Mouse (Mus musculus) heart, postnatal 0 days (tissue): ENCODE results near the gene Twsg1. TPM values are rescaled to one million over a fixed set of nuclear protein-coding genes. Genes with fewer than 3 reads are reported as not detected.

Source experiments
- ATAC-seq: fragments of 200-750 bp; cut with Nextera tagmentation; 2 replicates; pipeline ENCODE4 v1.8.0; 2017; ENCODE audit warnings: low read depth, moderate number of reproducible peaks, moderate library complexity; ENCODE audit not compliant: insufficient read depth
- DNase-seq: peaks from one replicate; pipeline ENCODE4 v3.0.0-alpha.2; 2016; ENCODE audit warnings: low spot score
- H3K27ac ChIP-seq: fragments of 300-500 bp; sonication (generic); 2 replicates; pipeline ENCODE4 v1.5.1; 2014; ENCODE audit warnings: low read depth, mild to moderate bottlenecking
- H3K27me3 ChIP-seq: fragments of 300-500 bp; sonication (generic); 2 replicates; pipeline ENCODE4 v1.6.1; 2014; ENCODE audit warnings: low read length, mixed read lengths; ENCODE audit not compliant: control insufficient read depth, insufficient read depth
- H3K36me3 ChIP-seq: fragments of 300-500 bp; sonication (generic); replicated peaks from 2 replicates; pipeline ENCODE4 v1.6.1; 2014; ENCODE audit warnings: low read length, mixed read lengths; ENCODE audit not compliant: control insufficient read depth, insufficient read depth
- H3K4me1 ChIP-seq: fragments of 300-500 bp; sonication (generic); 2 replicates; pipeline ENCODE4 v1.6.1; 2014; ENCODE audit warnings: antibody characterized with exemption; ENCODE audit not compliant: control insufficient read depth, insufficient read depth
- H3K4me2 ChIP-seq: fragments of 300-500 bp; sonication (generic); 2 replicates; pipeline ENCODE4 v1.6.1; 2014; ENCODE audit warnings: low read depth, mild to moderate bottlenecking, low read length, moderate library complexity
- H3K4me3 ChIP-seq: fragments of 300-500 bp; sonication (generic); 2 replicates; pipeline ENCODE4 v1.5.1; 2014; ENCODE audit warnings: low read depth, low read length
- H3K9ac ChIP-seq: fragments of 300-500 bp; sonication (generic); replicated peaks from 2 replicates; pipeline ENCODE4 v1.6.1; 2014; ENCODE audit warnings: low read depth, low read length, mixed read lengths
- H3K9me3 ChIP-seq: fragments of 300-500 bp; sonication (generic); replicated peaks from 2 replicates; pipeline ENCODE4 v1.6.1; 2016; ENCODE audit warnings: low read length; ENCODE audit not compliant: control insufficient read depth
- CTCF ChIP-seq: IDR thresholded peaks from 2 replicates; pipeline ENCODE4 v1.5.1; 2016; ENCODE audit warnings: antibody characterized with exemption, control low read depth, low read depth
- EP300 ChIP-seq: IDR thresholded peaks from 2 replicates; pipeline ENCODE4 v1.6.1; 2016; ENCODE audit warnings: antibody characterized with exemption, low read depth
- WGBS: fragments of 180-500 bp; shearing (Covaris S2); extraction: QIAGEN DNeasy Blood & Tissue Kit; methylation state at CpG from one replicate; pipeline ENCODE4 v1.1.7; 2014; 5-methylcytosine and 5-hydroxymethylcytosine counted together
- polyA plus RNA-seq: library from polyadenylated mRNA; unstranded; fragments of >200 nt; fragmentation: Nextera tagmentation; extraction: Ambion mirVana; gene quantifications from 2 replicates; pipeline ENCODE4 v1.2.1, GENCODE M21; 2015
- total RNA-seq: library from RNA; depleted of rRNA; stranded (reverse); fragments of >200 nt; gene quantifications from 2 replicates; pipeline ENCODE4 v1.2.3, GENCODE M21; 2014; ENCODE audit warnings: low replicate concordance

Twsg1 gene
- total and polyA plus RNA-seq, 2 experiments from 2014 or later: 65.8 to 92.7 TPM

DNA sequence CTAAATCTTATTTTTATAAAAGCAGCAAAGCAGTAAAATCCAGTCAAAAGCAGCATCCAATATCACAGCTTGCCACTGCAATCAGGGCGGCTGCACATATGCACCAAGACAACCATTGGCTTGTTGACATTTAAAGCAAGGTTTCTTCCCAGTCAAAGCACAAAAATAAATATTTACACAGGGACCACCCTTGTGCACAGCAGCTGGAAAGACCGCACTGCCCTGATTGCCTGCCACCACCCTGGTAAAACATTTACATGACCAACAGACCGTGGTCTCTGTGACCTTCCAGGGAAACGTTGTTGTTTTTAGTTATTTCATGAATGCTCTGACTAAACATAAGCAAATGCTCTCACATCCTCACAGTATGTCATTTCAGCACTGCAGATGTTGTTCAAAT, 8.6 kb downstream of the Twsg1 start:
- WGBS: 72% methylated on average over 4 of the region's 4 CpGs

DNA sequence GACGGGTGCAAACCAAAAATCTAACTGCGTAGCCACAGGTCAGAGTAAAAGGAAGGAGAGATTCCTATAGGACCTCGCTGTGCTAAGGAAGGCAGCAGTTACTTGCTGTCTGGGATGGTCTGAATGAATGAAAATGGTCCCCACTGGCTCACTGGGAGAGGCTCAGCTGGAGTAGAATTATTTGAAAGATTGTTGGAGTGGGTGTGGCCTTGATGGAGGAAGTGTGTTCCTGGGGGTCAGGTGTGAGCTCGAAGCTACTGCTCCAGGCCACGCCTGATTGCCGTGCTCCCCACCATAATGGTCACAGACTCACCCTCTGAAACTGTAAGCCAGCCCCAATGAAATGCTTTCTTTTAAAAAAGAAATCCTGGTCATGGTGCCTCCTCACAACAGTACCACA, 9.8 kb downstream of the Twsg1 start:
- H3K27ac ChIP-seq: no peak overlapping the region
- no peaks in the 10 kb centered on the region for H3K27me3 ChIP-seq
- TF ChIP-seq EP300 (no peak), CTCF (no peak)
- peaks cover 15% of the 10 kb centered on the region for H3K36me3 ChIP-seq
- no peak for DNase-seq
- H3K9me3 ChIP-seq: no peaks in the 10 kb centered on the region
- H3K4me3 ChIP-seq: no peak overlapping the region
- no peak for ATAC-seq
- H3K9ac ChIP-seq: no peak overlapping the region
- H3K4me1 ChIP-seq: peaks cover 18% of the 10 kb centered on the region
- WGBS: 87% methylated on average over 6 of the region's 6 CpGs
- H3K4me2 ChIP-seq: no peak overlapping the region

More for the DNA sequence above, 8.6 kb downstream of the Twsg1 start:
- H3K4me3 ChIP-seq: no peak overlapping the region
- H3K4me1 ChIP-seq: peaks cover 18% of the 10 kb centered on the region
- H3K36me3 ChIP-seq: peaks cover 8% of the 10 kb centered on the region
- DNase-seq: no peak
- no peaks in the 10 kb centered on the region for H3K27me3 ChIP-seq
- ATAC-seq: no peak
- H3K27ac ChIP-seq: no peak overlapping the region
- TF ChIP-seq EP300 (no peak), CTCF (no peak)
- H3K9me3 ChIP-seq: no peaks in the 10 kb centered on the region
- no peak overlapping the region for H3K9ac ChIP-seq
- no peak overlapping the region for H3K4me2 ChIP-seq

DNA sequence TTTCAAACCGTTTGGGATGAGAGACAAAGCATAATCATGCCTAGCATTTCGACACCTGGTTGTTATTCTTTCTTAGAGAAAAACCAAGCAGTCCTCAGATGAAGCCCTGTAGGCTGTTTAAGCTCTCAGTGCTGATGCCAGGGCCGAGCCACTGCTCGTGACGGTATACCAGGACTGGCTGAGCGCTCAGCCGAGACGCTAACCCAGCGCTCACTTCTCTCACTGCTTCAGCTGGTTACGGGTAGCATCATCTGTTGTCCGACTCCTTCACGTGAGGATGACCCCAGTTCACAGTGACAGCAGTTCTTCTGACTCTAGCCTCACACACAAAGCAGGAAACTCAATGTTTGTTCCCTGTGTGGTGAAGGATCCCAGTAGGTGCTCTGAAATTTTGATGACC, 10.8 kb downstream of the Twsg1 start:
- ATAC-seq (no peak; the same call in 1 of the 2 replicates), DNase-seq (no peak)
- 66% methylated on average over 12 of the region's 12 CpGs for WGBS
- H3K27me3 ChIP-seq: no peaks in the 10 kb centered on the region
- TF ChIP-seq CTCF: no peak
- no peak overlapping the region for H3K4me3 ChIP-seq
- H3K27ac ChIP-seq: peak overlapping the region; percentile 70
- peaks cover 18% of the 10 kb centered on the region for H3K4me1 ChIP-seq
- 0 out of 2 replicates have a peak overlapping the region, but pooled peaks have one; percentile 24 for H3K9ac ChIP-seq
- peaks cover 18% of the 10 kb centered on the region for H3K36me3 ChIP-seq
- H3K9me3 ChIP-seq: no peaks in the 10 kb centered on the region
- H3K4me2 ChIP-seq: 0 out of 2 replicates have a peak overlapping the region, but pooled peaks have one; percentile 15

DNA sequence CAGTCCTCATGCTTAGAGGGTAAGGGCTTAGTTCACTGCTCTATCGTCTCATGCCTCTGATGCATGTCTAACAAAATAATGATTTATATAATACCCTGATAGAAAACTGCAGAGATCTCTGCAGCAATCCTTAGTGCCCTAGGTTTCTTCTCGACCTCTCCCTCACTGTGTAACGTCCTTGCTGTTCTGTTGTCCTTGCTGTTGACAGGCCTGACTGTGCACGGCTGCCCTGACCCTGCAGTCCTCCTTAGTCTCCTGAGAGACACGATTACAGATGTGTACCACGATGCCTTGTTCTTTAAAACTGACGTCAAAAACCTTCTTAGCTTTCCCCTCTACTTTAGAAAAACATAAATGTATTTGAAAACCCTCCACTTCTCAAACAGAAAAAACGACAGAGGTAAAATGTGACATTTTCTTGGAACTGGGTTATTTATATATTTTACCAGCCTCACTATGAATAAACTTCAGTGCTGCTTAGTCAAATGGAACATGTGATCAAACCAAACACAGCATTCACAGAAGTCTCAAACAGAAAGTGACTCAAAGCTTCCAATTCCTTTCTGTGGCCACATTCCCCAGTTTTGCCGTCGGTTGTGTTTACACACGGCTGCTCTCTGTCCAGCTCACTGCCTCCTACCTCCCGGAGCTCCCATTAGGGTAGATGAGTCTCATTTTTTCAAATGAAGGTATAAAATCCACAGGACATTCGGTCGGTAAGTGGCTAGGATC, 11.4 kb downstream of the Twsg1 start:
- TF ChIP-seq EP300 (no peak), CTCF (no peak)
- ATAC-seq (peak; percentile 54), DNase-seq (peak; percentile 65)
- Histone ChIP-seq H3K4me1 (peaks cover 18% of the 10 kb centered on the region), H3K27me3 (no peaks in the 10 kb centered on the region), H3K9ac (0 out of 2 replicates have a peak overlapping the region, but pooled peaks have one; percentile 24), H3K27ac (peak overlapping the region; percentile 70), H3K4me2 (0 out of 2 replicates have a peak overlapping the region, but pooled peaks have one; percentile 10), H3K36me3 (peaks cover 18% of the 10 kb centered on the region), H3K9me3 (no peaks in the 10 kb centered on the region), H3K4me3 (no peak overlapping the region)
- WGBS: 35% methylated on average over 14 of the region's 14 CpGs

DNA sequence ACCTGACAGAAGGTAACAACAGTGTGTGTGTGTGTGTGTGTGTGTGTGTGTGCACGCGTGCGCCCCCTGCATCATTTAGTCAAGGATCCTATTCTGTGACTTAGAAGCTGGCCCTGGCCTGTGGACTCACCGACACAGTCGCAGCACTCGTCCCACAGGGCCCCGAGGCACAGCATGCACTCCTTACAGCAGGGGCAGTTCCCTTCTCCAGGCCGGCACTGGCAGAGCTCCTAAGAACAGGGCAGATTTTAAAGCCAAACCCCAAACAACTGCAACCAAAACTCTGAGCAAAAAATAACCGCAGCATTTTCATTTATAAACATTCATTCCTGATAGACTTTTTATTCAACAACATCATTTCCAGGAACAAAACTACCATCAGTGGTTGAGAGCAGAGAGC, 13.4 kb downstream of the Twsg1 start:
- Histone ChIP-seq H3K9me3 (no peaks in the 10 kb centered on the region), H3K4me2 (no peak overlapping the region), H3K4me1 (peaks cover 18% of the 10 kb centered on the region), H3K9ac (no peak overlapping the region), H3K27me3 (no peaks in the 10 kb centered on the region), H3K4me3 (no peak overlapping the region), H3K36me3 (peaks cover 27% of the 10 kb centered on the region), H3K27ac (no peak overlapping the region)
- WGBS: 95% methylated on average over 9 of the region's 9 CpGs
- no peak for TF ChIP-seq CTCF
- no peak for TF ChIP-seq EP300
- no peak for DNase-seq
- no peak for ATAC-seq

DNA sequence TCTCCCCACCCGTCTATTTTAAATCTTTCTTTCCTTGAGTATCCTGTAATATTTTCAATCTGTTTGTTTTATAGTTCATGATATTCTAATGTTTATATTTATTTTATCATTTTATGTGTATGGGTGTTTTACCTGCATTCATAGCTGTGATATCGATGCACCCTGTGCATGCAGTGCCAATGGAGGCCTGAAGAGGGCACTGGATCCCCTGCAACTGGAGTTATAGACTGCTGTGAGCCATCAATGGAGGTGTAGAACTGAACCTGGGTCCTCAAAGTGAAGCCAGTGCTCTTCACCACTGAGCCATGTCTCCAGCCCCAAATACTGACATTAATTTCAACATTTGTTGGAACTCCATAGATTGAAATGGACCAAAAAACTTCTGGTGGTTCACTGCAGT, 17.3 kb downstream of the Twsg1 start:
- Histone ChIP-seq H3K4me3 (no peak overlapping the region), H3K4me1 (peaks cover 9% of the 10 kb centered on the region; the same call in 1 of the 2 replicates), H3K4me2 (no peak overlapping the region), H3K36me3 (peaks cover 32% of the 10 kb centered on the region), H3K9me3 (no peaks in the 10 kb centered on the region), H3K27ac (no peak overlapping the region), H3K27me3 (no peaks in the 10 kb centered on the region), H3K9ac (no peak overlapping the region)
- WGBS: 92% methylated on average over 2 of the region's 2 CpGs
- peak; percentile 43 for TF ChIP-seq CTCF
- TF ChIP-seq EP300: no peak
- ATAC-seq (no peak), DNase-seq (no peak)
